25 mouse cellular contexts compared by ENCODE assay signal in the genomic region with DNA sequence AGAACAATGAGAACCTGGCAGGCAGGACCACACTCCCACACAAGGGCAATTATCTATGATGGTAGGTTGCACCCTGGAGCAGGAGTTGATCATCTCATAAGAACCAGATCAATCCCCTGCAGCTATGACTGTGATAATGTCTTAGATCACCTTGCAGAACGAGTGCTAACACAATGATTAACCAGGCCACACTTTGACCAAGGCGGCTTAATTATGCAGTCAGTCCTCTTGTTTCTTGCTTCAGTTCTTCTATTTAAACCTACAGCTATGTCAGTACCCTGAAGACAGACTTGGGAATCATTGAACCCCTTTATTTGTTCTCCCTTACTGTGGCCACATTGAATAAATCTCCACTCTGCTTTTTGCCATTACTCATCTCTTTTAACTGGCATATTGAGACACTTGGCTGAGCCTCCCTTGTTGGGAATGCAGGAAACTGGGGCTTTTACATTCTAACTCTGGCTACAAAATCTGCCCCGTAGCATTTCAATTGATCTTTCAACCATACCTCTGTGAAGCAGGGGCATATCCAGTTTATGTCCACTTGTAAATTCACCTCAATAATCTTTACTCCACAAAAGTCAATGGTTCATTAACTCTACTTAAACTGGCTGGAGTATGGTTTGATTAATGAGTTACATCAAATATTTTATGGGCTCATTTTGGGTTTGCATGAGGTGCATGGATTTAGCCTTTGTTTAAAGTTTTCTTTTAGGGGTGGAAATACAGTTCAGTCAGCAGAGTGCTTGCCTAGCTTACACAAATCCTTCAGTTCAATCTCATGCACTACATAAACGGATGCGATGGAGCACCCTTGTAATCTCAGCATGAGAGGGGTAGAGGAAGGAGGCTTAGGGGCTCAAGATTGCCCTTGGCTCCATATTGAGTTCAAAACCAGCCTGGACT.
DNase-seq lines count a peak whose midpoint lies in the region; ATAC-seq lines count a peak whose summit lies in the region.
"Had no signal": no experiment of that assay in that cellular context is flagged by ENCODE, and none has a peak within 500 bp of the region (broad histone marks: within the 10 kb centered on the region; RNA-seq: fewer than 3 reads in every experiment).

No protein-coding gene starts in this region.

- H3K4me3 ChIP-seq in kidney, embryonic 14.5 days (ENCODE audit: low read length): no peak overlapping the region
- H3K4me3 ChIP-seq: forebrain, embryonic 10.5 days; heart, embryonic 10.5 days; heart, embryonic 15.5 days; limb, embryonic 13.5 days; lung, embryonic 15.5 days; midbrain, embryonic 12.5 days; neural tube, embryonic 13.5 days had no signal

- H3K4me1 ChIP-seq in kidney, embryonic 14.5 days (ENCODE audit: control insufficient read depth, insufficient read depth, low read length): no peaks in the 10 kb centered on the region
- H3K4me1 ChIP-seq: forebrain, embryonic 10.5 days; heart, embryonic 10.5 days; heart, embryonic 15.5 days; limb, embryonic 13.5 days; lung, embryonic 15.5 days; midbrain, embryonic 12.5 days; neural tube, embryonic 13.5 days had no signal

- no peaks in the 10 kb centered on the region; the same call in none of the 2 replicates for H3K27me3 ChIP-seq in kidney, embryonic 14.5 days (ENCODE audit: control insufficient read depth, insufficient read depth, low read length)
- H3K27me3 ChIP-seq: heart, embryonic 15.5 days had no signal

- no peaks in the 10 kb centered on the region for H3K36me3 ChIP-seq in kidney, embryonic 14.5 days (ENCODE audit: control insufficient read depth, insufficient read depth, low read length)
- H3K36me3 ChIP-seq: forebrain, embryonic 10.5 days; heart, embryonic 10.5 days; heart, embryonic 15.5 days; limb, embryonic 13.5 days; lung, embryonic 15.5 days; midbrain, embryonic 12.5 days; neural tube, embryonic 13.5 days had no signal

- no peaks in the 10 kb centered on the region for H3K9me3 ChIP-seq in kidney, embryonic 14.5 days (ENCODE audit: control insufficient read depth, low read length)
- H3K9me3 ChIP-seq: forebrain, embryonic 10.5 days; heart, embryonic 10.5 days; heart, embryonic 15.5 days; limb, embryonic 13.5 days; lung, embryonic 15.5 days; midbrain, embryonic 12.5 days; neural tube, embryonic 13.5 days had no signal

- H3K27ac ChIP-seq in kidney, embryonic 14.5 days (ENCODE audit: low read depth, low read length): no peak overlapping the region
- H3K27ac ChIP-seq: forebrain, embryonic 10.5 days; heart, embryonic 10.5 days; heart, embryonic 15.5 days; limb, embryonic 13.5 days; lung, embryonic 15.5 days; midbrain, embryonic 12.5 days; neural tube, embryonic 13.5 days had no signal

- H3K4me2 ChIP-seq in kidney, embryonic 14.5 days (replicated peaks; ENCODE audit: low read depth, low read length): no peak overlapping the region
- H3K4me2 ChIP-seq: heart, embryonic 15.5 days; limb, embryonic 13.5 days; liver, embryonic 11.5 days; lung, embryonic 15.5 days; midbrain, embryonic 12.5 days; neural tube, embryonic 13.5 days had no signal

- no peak overlapping the region for H3K9ac ChIP-seq in kidney, embryonic 14.5 days (ENCODE audit: low read depth, low read length)
- H3K9ac ChIP-seq: heart, embryonic 15.5 days; limb, embryonic 13.5 days; lung, embryonic 15.5 days; midbrain, embryonic 12.5 days; neural tube, embryonic 13.5 days had no signal

- 49% methylated on average over 5 of the region's 5 CpGs for WGBS in kidney, embryonic 14.5 days

- peak; percentile 88 for ATAC-seq in kidney, embryonic 14.5 days (ENCODE audit: low FRiP score, low TSS enrichment)
- ATAC-seq in cerebellum, adult (ENCODE audit: insufficient number of reproducible peaks, low FRiP score, low TSS enrichment): no peak
- ATAC-seq in CD4-positive, CD25-positive, alpha-beta regulatory T cell, adult 4 months: no peak
- ATAC-seq: activated CD4-positive, CD25-positive, alpha-beta regulatory T cell, adult 4 months; forebrain, embryonic 16.5 days; hindbrain, embryonic 16.5 days had no signal

- peak; percentile 1 for DNase-seq in Muller cell, postnatal 12 days (ENCODE audit: inconsistent ontology term)
- DNase-seq in fat pad, adult 2 months (ENCODE audit: extremely low read depth, low read depth, low spot score): peak; percentile 36
- DNase-seq in kidney, postnatal 14 days: peak; percentile 2
- no peak for DNase-seq in left cerebral cortex, adult 9 months (ENCODE audit: low spot score in 2 of 2)
- DNase-seq: adrenal gland, adult 2 months; cerebellum, adult 8-10 months; cerebellum, postnatal 25 days; lung, postnatal 36 days; right cerebral cortex, postnatal 4 days; thymus, adult 2 months; thymus, postnatal 4 days had no signal

Comparison
In these comparisons a context has a peak if more than half of its experiments do, and no peak if none do; other contexts are left out.
1. DNase-seq: peak in Muller cell, postnatal 12 days (single experiment), fat pad, adult 2 months (single experiment) and kidney, postnatal 14 days (single experiment); none in left cerebral cortex, adult 9 months (0 of 2).